Mouse (Mus musculus): ENCODE results near the gene Znrf4.

The Znrf4 gene

GRCm38 (mm10) chr17:56487441-56487888 lies 24.8 kb downstream of the Znrf4 start:
- DNase-seq = peak; percentile 90

DNA sequence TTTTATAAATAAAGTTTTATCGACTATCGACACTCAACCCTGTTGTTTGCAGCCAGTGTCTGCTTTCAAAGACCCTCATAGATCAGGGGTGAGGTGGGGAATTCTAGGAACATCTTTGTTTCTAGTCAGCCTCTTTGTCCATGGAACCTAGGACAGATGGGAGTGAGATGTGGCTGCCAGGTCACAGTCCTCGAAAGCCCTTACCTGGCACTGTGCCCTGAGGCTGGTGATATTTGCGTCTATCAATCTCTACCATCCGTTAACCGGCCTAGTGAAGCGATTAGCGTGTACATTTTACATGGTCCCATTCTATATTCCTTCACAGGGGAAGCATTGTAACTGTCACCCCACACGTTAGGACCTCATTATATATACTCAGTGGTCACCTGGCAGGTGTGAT lies 26.3 kb downstream of the Znrf4 start:
- no peak for DNase-seq

DNA sequence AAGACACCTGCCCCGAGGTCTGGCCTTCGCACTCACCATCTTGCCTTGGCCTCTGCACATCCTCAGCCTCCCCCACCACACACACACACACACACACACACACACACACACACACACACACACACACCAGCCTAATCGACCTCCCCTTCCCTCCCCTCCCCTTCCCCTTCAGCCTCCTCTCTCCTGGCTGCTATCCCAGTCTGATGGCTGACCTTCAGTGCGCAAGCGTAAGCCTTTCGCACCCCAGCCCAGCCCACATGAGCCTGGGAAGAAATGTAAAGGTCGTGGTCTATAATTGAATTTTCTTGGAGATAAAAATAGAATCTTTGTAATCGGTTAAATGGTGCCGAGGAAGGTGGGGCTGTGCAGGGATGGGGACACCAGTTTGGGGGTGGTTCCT lies 27.1 kb downstream of the Znrf4 start:
- DNase-seq = no peak

- no peak for DNase-seq
Observed at GRCm38 (mm10) chr17:56482671-56483070, 29.6 kb downstream of the Znrf4 start.

GRCm38 (mm10) chr17:56479358-56479757 lies 32.9 kb downstream of the Znrf4 start:
- peak; percentile 95 for DNase-seq

DNA sequence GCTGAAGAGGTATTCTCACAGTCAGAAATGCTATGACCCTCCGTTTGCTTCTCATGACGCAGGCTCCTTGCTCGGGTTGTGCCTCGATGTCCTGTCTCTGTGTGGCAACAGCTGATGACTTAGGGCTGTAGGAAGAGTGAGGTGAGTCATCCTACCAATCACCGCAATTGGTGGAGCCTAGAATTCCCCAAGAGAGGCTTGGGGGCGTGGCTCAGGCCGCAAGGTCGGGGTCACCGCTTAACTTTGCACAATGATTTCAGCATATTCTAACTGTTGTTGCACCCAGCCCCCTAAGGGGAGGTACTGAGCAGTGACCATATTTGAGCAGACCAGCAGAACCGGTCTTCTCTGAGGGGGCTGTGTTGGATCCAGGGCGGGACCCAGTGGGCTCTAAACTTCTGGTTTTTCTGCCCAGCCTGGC lies 34.0 kb downstream of the Znrf4 start:
- peak; percentile 89 for DNase-seq

- peak; percentile 95 for DNase-seq
Observed at GRCm38 (mm10) chr17:56477191-56477818, 34.9 kb downstream of the Znrf4 start.

DNA sequence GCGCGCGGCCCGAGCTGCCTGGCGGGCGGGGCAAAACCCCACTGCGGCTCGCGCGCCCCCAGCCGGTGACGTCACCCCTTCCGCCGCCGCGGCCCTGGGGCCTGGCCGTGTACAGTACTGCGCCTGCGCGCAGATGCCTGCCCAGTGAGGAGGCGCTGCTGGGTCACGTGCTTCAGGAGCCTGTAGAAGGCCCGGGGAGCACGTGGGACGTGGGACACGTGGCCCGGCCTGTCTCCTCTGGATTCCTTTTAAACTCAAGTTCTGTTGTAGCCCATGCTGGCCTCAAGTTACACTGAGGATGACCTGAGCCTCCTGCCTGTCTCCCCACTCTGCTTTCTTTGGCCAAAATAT lies 35.9 kb downstream of the Znrf4 start, which contains the start of gene Ptprs:
Gene Ptprs (minus strand): TSS at position 82 of the 351 bp plus-strand sequence.
- peak; percentile 100 for DNase-seq

DNA sequence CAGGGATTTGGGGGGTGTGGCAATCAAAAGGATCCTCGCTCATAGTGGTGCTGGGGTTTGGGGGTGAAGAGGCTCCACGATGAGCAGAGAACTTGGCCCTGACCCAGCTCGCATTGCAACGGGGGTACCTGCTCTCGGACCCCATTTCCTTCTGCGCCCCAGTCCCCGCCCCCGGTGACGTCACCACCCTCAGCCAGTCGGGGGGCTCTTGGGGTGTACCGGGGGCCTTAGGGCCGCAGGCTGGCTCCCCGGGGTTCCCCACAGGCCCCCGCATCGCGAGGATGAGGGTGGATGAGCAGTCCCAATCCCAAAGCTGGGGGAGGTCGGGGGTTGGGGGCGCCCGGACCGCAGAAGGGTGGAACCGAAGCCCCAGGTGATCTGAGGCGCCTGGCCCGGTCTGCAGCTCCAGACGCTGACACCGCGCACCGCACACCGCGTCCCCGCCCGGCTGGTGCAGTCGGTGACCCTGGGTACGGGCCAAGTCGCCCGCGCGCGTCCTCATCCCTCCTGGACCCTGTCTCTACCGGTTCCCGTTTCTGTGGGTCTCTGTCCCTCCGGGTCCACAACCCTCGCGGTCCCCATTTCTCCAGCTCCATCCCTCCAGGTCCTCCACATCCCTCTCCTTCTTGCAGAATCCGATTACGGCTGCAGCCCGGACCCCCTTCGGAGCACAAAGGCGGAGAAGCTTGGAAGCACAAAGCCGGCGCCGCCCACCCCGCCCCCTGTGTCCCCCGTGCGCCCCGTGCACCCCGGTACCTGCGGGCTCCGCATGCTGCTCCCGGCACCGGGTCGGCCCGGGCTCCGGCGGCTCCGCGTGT lies 36.4 kb downstream of the Znrf4 start:
- peak; percentile 95 for DNase-seq

DNA sequence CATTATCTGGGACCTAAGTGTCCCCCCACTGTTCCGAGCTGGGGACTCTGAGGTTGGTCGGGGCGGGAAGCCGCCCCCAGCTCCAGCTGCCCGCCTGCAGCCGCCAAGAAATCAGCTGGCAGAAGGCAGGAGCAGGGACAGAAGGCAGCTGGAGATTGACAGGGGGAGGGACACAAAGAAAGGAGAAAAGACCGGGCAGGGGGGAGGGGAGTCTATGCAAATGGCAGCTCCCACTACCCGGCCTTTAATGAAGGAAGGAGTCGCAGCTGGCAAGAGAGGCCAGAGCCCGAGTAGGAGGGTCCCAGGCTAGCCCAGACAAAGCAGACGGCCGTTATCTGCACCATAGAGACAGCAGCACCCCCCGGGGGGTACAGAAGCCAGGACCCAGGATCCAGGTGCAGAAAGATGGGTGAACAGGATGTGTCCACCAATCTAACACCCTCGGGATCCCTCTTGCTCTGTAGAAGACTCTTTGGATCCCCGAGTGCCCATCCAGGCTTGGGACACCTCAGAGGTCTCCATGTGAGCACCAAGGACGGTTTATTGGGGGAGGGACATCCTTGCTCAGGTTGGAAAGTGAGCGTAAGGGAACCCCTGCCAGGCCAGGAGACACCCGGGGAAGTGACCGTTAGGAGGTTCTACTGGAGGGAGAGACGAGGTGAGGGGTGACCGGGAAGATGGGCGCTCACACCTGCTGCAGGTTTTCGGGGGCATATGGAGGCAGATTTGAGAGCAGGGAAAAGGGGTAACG lies 37.2 kb downstream of the Znrf4 start:
- peak; percentile 94 for DNase-seq

GRCm38 (mm10) chr17:56474311-56474830 lies 37.9 kb downstream of the Znrf4 start:
- DNase-seq = peak; percentile 90

GRCm38 (mm10) chr17:56473611-56473905 lies 38.7 kb downstream of the Znrf4 start:
- DNase-seq = no peak

GRCm38 (mm10) chr17:56472733-56473610 lies 39.3 kb downstream of the Znrf4 start:
- DNase-seq = peak; percentile 97

GRCm38 (mm10) chr17:56472121-56472520 lies 40.1 kb downstream of the Znrf4 start:
- no peak for DNase-seq

DNA sequence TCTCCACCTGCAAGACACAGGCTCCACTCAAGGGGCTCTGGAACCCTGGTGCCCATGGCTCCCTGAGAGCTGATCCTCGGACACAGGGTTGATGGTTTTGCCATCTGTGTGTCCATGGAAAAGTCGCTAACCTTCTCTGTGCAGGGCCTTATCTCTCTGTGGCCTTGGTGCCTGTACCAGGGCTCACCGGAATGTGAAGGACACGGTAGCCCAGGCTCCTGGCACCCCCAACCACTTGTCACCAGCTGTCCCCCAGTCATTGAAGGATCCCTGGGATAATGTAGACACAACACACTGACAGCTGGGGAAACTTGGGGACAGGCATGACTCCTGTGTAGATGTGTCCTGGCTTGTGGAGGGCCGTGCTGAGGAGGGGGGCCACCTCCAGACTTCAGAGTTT lies 41.1 kb downstream of the Znrf4 start:
- no peak for DNase-seq

- no peak for DNase-seq
Observed at GRCm38 (mm10) chr17:56470571-56470970, 41.7 kb downstream of the Znrf4 start.

DNA sequence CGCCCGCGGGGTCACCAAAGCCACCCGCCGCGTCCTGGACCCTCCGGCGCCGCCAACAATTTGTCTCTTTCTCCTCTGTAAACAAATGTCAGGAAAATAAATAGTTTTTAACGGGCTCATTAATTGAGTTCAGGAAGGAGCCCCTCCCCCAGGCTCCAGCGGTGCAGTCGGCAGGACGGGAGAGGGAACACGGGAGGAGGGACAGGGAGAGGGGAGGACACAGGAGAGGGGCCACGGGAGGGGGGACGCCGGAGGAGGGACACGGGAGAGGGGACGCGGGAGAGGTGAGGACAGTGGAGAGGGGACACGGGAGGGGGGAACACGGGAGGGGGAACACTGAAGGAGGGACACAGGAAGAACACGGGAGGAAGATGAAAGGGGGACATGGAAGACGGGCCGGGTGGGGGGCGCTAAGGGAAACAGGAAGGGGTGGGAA lies 42.2 kb downstream of the Znrf4 start:
- DNase-seq = no peak

DNA sequence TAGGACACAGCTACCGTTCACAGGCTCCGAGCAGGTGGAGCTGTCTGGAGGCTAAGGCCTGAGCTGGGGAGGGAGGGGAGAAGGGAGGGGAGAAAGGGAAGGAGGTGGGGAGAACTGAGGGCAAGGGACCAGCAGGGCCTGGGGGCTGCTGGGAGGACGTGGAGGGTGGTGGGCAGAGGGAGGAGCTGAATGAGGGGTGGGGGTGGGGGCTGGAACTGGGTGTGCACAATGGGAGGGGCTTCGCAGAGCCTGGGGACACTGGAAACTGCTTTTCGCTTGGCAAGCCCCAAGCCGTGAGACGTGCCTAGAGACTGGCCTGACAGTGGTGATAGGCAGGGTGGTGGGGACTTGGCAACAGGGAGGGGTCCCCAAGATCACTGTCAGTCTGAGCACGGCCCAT lies 43.0 kb downstream of the Znrf4 start:
- DNase-seq = no peak

GRCm38 (mm10) chr17:56468870-56469269 lies 43.4 kb downstream of the Znrf4 start:
- peak; percentile 97 for DNase-seq

GRCm38 (mm10) chr17:56468380-56468779 lies 43.9 kb downstream of the Znrf4 start:
- DNase-seq = no peak

DNA sequence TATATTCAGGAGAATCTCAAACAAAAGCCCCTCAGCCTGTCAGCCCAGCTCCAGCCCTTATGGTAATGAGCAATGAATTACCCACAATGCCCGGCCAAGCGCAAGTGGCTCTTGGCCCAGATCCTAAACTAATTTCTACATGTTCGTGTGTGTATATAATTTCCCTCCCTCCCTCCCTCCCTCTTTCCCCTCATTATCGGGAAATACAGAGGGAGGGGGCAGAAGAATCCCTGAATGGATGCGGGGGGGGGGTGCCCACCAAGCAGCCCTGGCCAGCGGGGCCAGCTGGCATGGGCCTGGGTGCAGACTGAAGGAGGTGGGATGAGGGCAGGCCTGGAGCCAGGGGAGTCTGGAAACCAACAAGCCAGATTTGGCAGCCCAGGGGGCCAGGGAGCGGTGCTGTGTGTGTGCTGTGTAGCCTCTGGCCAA lies 44.8 kb downstream of the Znrf4 start:
- no peak for DNase-seq

DNA sequence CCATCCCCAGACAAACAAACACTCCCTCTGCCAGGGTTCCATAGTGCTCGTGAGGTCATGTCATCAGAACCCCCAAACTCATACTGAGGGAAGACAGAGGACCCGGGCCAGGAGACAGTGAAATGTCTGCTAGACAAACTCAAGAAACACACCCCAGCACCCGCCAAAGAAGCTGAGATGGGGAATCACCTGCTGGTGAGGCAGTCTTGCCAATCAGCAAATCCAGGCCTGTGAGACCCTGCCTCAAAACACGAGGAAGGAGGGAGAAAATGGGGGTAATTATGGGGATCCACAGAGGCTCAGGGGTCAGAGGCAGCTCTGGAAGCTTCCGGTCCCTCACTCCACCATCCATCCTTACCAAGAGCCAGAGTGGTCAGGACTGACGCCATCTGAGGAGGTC lies 45.5 kb downstream of the Znrf4 start:
- no peak for DNase-seq
